Mouse (Mus musculus) lung, postnatal 0 days (tissue): Measurements from ENCODE around the gene Lrp1. TPM values are rescaled to one million over a fixed set of nuclear protein-coding genes. Genes with fewer than 3 reads are reported as not detected.

Experiments used
- ATAC-seq: fragments of 200-750 bp; cut with Nextera tagmentation; 2 replicates; pipeline ENCODE4 v1.8.0; 2017; ENCODE audit warnings: moderate library complexity
- DNase-seq: peaks from one replicate; pipeline ENCODE4 v3.0.0-alpha.2; 2016; ENCODE audit warnings: low spot score
- H3K27ac ChIP-seq: fragments of 300-500 bp; sonication (generic); 2 replicates; pipeline ENCODE4 v1.5.1; 2014; ENCODE audit warnings: antibody characterized with exemption, mild to moderate bottlenecking, low read length, mixed read lengths
- H3K27me3 ChIP-seq: fragments of 300-500 bp; sonication (generic); replicated peaks from 2 replicates; pipeline ENCODE4 v1.6.1; 2014; ENCODE audit warnings: low read length, mixed read lengths; ENCODE audit not compliant: insufficient read depth
- H3K36me3 ChIP-seq: fragments of 300-500 bp; sonication (generic); 2 replicates; pipeline ENCODE4 v1.6.1; 2014; ENCODE audit warnings: low read length, mixed read lengths; ENCODE audit not compliant: insufficient read depth
- H3K4me1 ChIP-seq: fragments of 300-500 bp; sonication (generic); 2 replicates; pipeline ENCODE4 v1.6.1; 2014; ENCODE audit warnings: antibody characterized with exemption, low read depth, low read length, mixed read lengths; ENCODE audit not compliant: insufficient read depth
- H3K4me2 ChIP-seq: fragments of 300-500 bp; sonication (generic); replicated peaks from 2 replicates; pipeline ENCODE4 v1.6.1; 2014; ENCODE audit warnings: low read depth, mild to moderate bottlenecking, low read length, moderate library complexity, mixed read lengths
- H3K4me3 ChIP-seq: fragments of 300-500 bp; sonication (generic); 2 replicates; pipeline ENCODE4 v1.5.1; 2014; ENCODE audit warnings: low read depth, low read length
- H3K9ac ChIP-seq: fragments of 300-500 bp; sonication (generic); replicated peaks from 2 replicates; pipeline ENCODE4 v1.6.1; 2014; ENCODE audit warnings: low read depth, mild to moderate bottlenecking
- H3K9me3 ChIP-seq: fragments of 300-500 bp; sonication (generic); 2 replicates; pipeline ENCODE4 v1.6.1; 2016; ENCODE audit warnings: low read length, mixed read lengths
- CTCF ChIP-seq: IDR thresholded peaks from 2 replicates; pipeline ENCODE4 v1.5.1; 2016; ENCODE audit warnings: antibody characterized with exemption, mild to moderate bottlenecking
- EP300 ChIP-seq: IDR thresholded peaks from 2 replicates; pipeline ENCODE4 v1.6.1; 2016; ENCODE audit warnings: antibody characterized with exemption, mild to moderate bottlenecking, control low read depth
- WGBS: fragments of 180-500 bp; shearing (Covaris S2); extraction: QIAGEN DNeasy Blood & Tissue Kit; methylation state at CpG from one replicate; pipeline ENCODE4 v1.1.7; 2014; 5-methylcytosine and 5-hydroxymethylcytosine counted together
- polyA plus RNA-seq: library from polyadenylated mRNA; unstranded; fragments of >200 nt; fragmentation: Nextera tagmentation; extraction: Ambion mirVana; gene quantifications from 2 replicates; pipeline ENCODE4 v1.2.1, GENCODE M21; 2015

Lrp1 gene
- polyA plus RNA-seq, 1 experiment from 2014 or later: 71.0 TPM

DNA sequence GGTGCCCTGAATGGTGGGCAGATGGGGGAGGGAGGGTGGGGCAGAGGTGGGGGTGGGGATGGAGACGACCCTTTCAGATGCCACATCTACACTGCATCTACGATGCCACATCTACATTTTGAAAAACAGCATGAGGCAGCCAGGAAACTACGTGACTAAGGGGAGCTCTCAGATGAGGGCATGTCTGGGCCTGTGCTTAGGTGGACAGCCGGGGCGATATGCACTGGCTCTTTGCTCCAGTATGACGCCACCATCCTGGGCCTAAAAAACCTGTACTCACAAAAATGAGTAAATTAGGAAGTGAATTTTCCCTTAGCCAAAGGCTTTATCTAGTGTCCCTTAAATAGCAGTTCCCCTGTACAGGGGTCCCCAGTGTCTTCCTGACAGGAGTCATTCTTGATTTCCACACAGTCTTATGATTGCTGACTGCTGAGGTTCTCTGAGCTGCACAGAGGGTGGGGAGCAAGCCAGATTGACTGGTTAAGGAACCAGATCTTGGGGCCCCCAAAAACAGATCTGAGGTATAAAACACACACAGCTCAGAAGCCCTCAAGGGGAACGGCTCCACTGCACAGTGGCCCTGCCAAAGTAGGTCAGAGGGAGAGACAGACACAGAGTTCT lies 30.0 kb downstream of the Lrp1 start:
- no peak overlapping the region for H3K9ac ChIP-seq
- H3K27ac ChIP-seq: peak overlapping the region; percentile 32; the same call in 1 of the 2 replicates
- TF ChIP-seq CTCF (no peak), EP300 (no peak)
- no peak overlapping the region for H3K4me2 ChIP-seq
- no peaks in the 10 kb centered on the region for H3K27me3 ChIP-seq
- ATAC-seq: no peak
- H3K4me3 ChIP-seq: no peak overlapping the region
- peaks cover 3% of the 10 kb centered on the region; the same call in 1 of the 2 replicates for H3K36me3 ChIP-seq
- no peaks in the 10 kb centered on the region for H3K9me3 ChIP-seq
- H3K4me1 ChIP-seq: peaks cover 4% of the 10 kb centered on the region; the same call in 1 of the 2 replicates
- 79% methylated on average over 7 of the region's 7 CpGs for WGBS
- no peak for DNase-seq

GRCm38 (mm10) chr10:127590256-127590655 lies 30.7 kb downstream of the Lrp1 start:
- no peak for DNase-seq
- 78% methylated on average over 12 of the region's 12 CpGs for WGBS
- H3K4me3 ChIP-seq: no peak overlapping the region
- H3K27ac ChIP-seq: no peak overlapping the region
- peaks cover 4% of the 10 kb centered on the region; the same call in 1 of the 2 replicates for H3K4me1 ChIP-seq
- no peaks in the 10 kb centered on the region for H3K27me3 ChIP-seq
- no peaks in the 10 kb centered on the region for H3K9me3 ChIP-seq
- no peak for ATAC-seq
- TF ChIP-seq CTCF (no peak), EP300 (no peak)
- H3K36me3 ChIP-seq: peaks cover 3% of the 10 kb centered on the region; the same call in 1 of the 2 replicates
- H3K4me2 ChIP-seq: no peak overlapping the region
- no peak overlapping the region for H3K9ac ChIP-seq

- Histone ChIP-seq H3K27me3 (no peaks in the 10 kb centered on the region), H3K36me3 (no peaks in the 10 kb centered on the region), H3K9ac (no peak overlapping the region), H3K27ac (no peak overlapping the region), H3K4me2 (no peak overlapping the region), H3K4me3 (no peak overlapping the region), H3K4me1 (no peaks in the 10 kb centered on the region), H3K9me3 (no peaks in the 10 kb centered on the region)
- DNase-seq (no peak), ATAC-seq (no peak)
- no peak for TF ChIP-seq EP300
- no peak for TF ChIP-seq CTCF
- 71% methylated on average over 8 of the region's 8 CpGs for WGBS
Observed at GRCm38 (mm10) chr10:127587776-127588175, 33.2 kb downstream of the Lrp1 start.

GRCm38 (mm10) chr10:127586209-127586608 lies 34.7 kb downstream of the Lrp1 start:
- no peak for ATAC-seq
- WGBS: 52% methylated on average over 4 of the region's 4 CpGs
- TF ChIP-seq CTCF (no peak), EP300 (no peak)
- Histone ChIP-seq H3K4me3 (no peak overlapping the region), H3K27ac (no peak overlapping the region), H3K9ac (no peak overlapping the region), H3K4me2 (no peak overlapping the region), H3K4me1 (no peaks in the 10 kb centered on the region), H3K27me3 (no peaks in the 10 kb centered on the region), H3K36me3 (no peaks in the 10 kb centered on the region), H3K9me3 (no peaks in the 10 kb centered on the region)
- DNase-seq: no peak

DNA sequence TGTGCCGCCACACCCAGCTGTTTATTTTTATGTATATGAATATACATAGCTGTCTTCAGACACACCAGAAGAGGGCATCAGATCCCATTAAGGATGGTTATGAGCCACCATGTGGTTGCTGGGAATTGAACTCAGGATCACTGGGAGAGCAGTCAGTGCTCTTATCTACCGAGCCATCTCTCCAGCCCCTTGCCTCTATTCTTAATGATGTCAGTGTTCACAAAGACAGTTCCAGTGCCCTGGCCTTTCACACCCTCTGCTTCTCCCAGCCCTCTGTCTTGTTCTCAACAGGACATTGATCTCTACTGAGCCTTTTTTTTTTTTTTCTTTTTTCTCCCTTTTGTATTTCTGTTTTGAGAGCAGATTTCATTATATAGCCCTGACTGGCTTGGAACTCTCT lies 35.4 kb downstream of the Lrp1 start:
- Histone ChIP-seq H3K27ac (no peak overlapping the region), H3K4me3 (no peak overlapping the region), H3K4me2 (no peak overlapping the region), H3K4me1 (no peaks in the 10 kb centered on the region), H3K36me3 (no peaks in the 10 kb centered on the region), H3K27me3 (no peaks in the 10 kb centered on the region), H3K9ac (no peak overlapping the region), H3K9me3 (no peaks in the 10 kb centered on the region)
- ATAC-seq (no peak), DNase-seq (no peak)
- 89% methylated on average over 2 of the region's 2 CpGs for WGBS
- TF ChIP-seq CTCF: 0 out of 2 replicates have a peak, but pooled peaks have one; percentile 5
- no peak for TF ChIP-seq EP300

DNA sequence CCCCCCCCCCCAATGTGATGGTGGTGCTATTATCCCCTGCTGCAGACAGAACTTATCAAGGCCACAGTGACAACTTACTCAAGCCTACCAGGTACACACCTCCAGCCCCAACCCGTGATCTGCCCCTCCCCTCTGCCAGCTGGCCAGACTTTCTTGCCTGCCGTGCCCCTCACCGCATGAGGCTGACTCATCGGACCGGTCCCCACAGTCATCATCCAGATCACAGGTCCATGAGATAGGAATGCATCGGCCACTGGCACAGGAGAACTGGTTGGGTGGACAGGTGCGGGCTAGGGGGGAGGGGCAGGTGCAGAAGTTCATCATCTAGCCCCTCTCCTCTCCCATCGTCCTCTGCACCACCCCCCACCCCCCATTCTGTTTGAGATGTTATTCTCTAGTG lies 37.3 kb downstream of the Lrp1 start:
- Histone ChIP-seq H3K9me3 (no peaks in the 10 kb centered on the region), H3K4me3 (no peak overlapping the region), H3K27ac (no peak overlapping the region), H3K9ac (no peak overlapping the region), H3K27me3 (no peaks in the 10 kb centered on the region), H3K4me1 (no peaks in the 10 kb centered on the region), H3K4me2 (no peak overlapping the region), H3K36me3 (0 out of 2 replicates have a peak, but pooled peaks cover 4% of the 10 kb centered on the region)
- DNase-seq: no peak
- 70% methylated on average over 8 of the region's 8 CpGs for WGBS
- ATAC-seq: peak; percentile 17; the same call in 1 of the 2 replicates
- no peak for TF ChIP-seq CTCF
- no peak for TF ChIP-seq EP300

- Histone ChIP-seq H3K4me3 (no peak overlapping the region), H3K27me3 (no peaks in the 10 kb centered on the region), H3K9ac (no peak overlapping the region), H3K4me2 (no peak overlapping the region), H3K27ac (no peak overlapping the region), H3K9me3 (no peaks in the 10 kb centered on the region), H3K4me1 (no peaks in the 10 kb centered on the region), H3K36me3 (0 out of 2 replicates have a peak, but pooled peaks cover 4% of the 10 kb centered on the region)
- no peak for TF ChIP-seq EP300
- TF ChIP-seq CTCF: no peak
- WGBS: 83% methylated on average over 9 of the region's 9 CpGs
- no peak for DNase-seq
- no peak for ATAC-seq
Observed at GRCm38 (mm10) chr10:127581291-127581690, 39.7 kb downstream of the Lrp1 start.
